Mouse (Mus musculus) megakaryocyte, embryonic 14.5 days (primary cell): ENCODE results near the gene Tmem184b.

ENCODE experiments used
- FLI1 ChIP-seq: IDR thresholded peaks from 2 replicates; pipeline ENCODE4 v1.6.1; 2012; ENCODE audit warnings: low read length, inconsistent platforms, mixed read lengths
- GATA1 ChIP-seq: IDR thresholded peaks from 3 replicates; pipeline ENCODE4 v1.6.1; 2012; ENCODE audit warnings: mixed read lengths, low read length, inconsistent platforms, borderline replicate concordance

DNA sequence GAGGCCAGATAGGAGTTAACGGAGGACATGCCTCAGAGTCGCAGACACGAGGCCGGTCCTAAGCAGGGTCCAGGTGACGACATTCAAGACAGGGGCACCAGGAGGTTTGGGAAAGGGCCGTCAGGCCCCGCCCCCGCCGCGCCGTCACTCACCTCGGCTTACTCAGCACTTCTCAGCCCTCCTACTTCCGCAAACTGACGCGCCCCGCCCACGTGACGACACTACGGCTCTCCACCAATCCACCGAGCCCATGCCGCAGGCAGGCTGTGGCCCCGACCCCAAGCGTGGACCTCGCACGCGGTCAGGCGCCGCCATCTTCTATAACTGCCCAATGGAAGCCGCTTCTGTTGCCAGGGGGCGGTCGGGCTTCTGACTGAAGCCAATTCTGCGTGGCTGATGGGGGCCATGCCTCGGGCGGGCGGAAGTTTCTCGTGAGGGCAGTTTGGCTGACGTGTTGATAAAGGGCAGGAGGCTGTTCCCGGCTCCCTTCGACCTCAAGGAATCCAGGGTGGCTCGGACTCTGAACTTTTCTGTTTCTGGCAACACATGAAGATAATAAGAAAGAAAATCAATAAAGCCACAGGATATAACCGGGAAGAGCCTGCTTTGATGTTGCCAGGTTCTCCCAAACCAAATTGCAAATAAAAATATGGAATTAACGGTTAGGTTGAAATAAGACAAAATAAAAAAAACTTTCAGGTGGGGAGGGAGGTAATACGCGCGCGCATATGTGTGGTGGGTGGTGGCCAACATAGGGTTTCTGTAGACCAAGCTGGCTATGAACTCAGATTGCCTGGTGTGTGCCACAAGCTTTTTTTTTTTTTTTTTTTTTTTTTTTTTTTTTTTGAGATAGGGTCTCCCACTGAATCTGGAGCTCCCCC is 75.1 kb downstream of the Tmem184b start, which contains the start of gene Pla2g6:
- no peak for TF ChIP-seq GATA1
- no peak for TF ChIP-seq FLI1
